Mouse (Mus musculus) urinary bladder, postnatal 4 days (tissue): ENCODE measurements around the gene Cd33.

Experiments used
- DNase-seq, 2 experiments: peaks; one replicate each; pipeline ENCODE4 v3.0.0; 2021 to 2022; ENCODE audit warnings: low spot score in 2 of 2

The Cd33 gene

GRCm38 (mm10) chr7:43544225-43544977 lies at the start of gene Cd33:
Gene Cd33, minus strand, starts transcription at chr7:43544428.
- DNase-seq = no peak

- no peak for DNase-seq
Observed at GRCm38 (mm10) chr7:43584790-43585189, 40.6 kb upstream of the Cd33 start.

GRCm38 (mm10) chr7:43580526-43580925 lies 36.3 kb upstream of the Cd33 start:
- no peak for DNase-seq

GRCm38 (mm10) chr7:43579440-43580171 lies 35.4 kb upstream of the Cd33 start, which contains the start of gene Zfp719:
Gene Zfp719, plus strand, starts transcription at chr7:43579610.
- peak; percentile 89 to 90 for DNase-seq

- DNase-seq = no peak
Observed at GRCm38 (mm10) chr7:43571216-43571615, 27.0 kb upstream of the Cd33 start.

- no peak for DNase-seq
Observed at GRCm38 (mm10) chr7:43563300-43563699, 19.1 kb upstream of the Cd33 start.

- no peak for DNase-seq
Observed at GRCm38 (mm10) chr7:43562651-43563070, 18.4 kb upstream of the Cd33 start.

- DNase-seq = peak; percentile 81
Observed at GRCm38 (mm10) chr7:43562006-43562633, 17.9 kb upstream of the Cd33 start, which contains the start of gene Zfp658. Gene Zfp658, plus strand, starts transcription at chr7:43562256.

GRCm38 (mm10) chr7:43556901-43557300 lies 12.7 kb upstream of the Cd33 start:
- no peak for DNase-seq

- DNase-seq = no peak
Observed at GRCm38 (mm10) chr7:43555351-43555750, 11.1 kb upstream of the Cd33 start.

GRCm38 (mm10) chr7:43554550-43554949 lies 10.3 kb upstream of the Cd33 start:
- no peak for DNase-seq

GRCm38 (mm10) chr7:43553153-43553552 lies 8.9 kb upstream of the Cd33 start:
- DNase-seq = no peak

- no peak for DNase-seq
Observed at GRCm38 (mm10) chr7:43548206-43548605, 4.0 kb upstream of the Cd33 start.

GRCm38 (mm10) chr7:43547666-43548065 lies 3.4 kb upstream of the Cd33 start:
- no peak for DNase-seq

- no peak for DNase-seq
Observed at GRCm38 (mm10) chr7:43545656-43546545, 1.7 kb upstream of the Cd33 start.

- DNase-seq = no peak
Observed at GRCm38 (mm10) chr7:43538524-43538923, 5.7 kb downstream of the Cd33 start.

- DNase-seq = no peak
Observed at GRCm38 (mm10) chr7:43532936-43533505, 11.2 kb downstream of the Cd33 start.

GRCm38 (mm10) chr7:43530216-43530785 lies 13.9 kb downstream of the Cd33 start:
- DNase-seq = no peak

- no peak for DNase-seq
Observed at GRCm38 (mm10) chr7:43525313-43525712, 18.9 kb downstream of the Cd33 start.

- DNase-seq = no peak
Observed at GRCm38 (mm10) chr7:43522776-43523175, 21.5 kb downstream of the Cd33 start.

GRCm38 (mm10) chr7:43518341-43518740 lies 25.9 kb downstream of the Cd33 start:
- DNase-seq = no peak
